Mouse (Mus musculus) c-Kit-negative CD71-positive TER-119-positive erythroid progenitor cells, embryonic 14.5 days (primary cell): ENCODE data around the gene Uvrag.

Experiments
- DNase-seq: peaks from one replicate; pipeline ENCODE4 v3.0.0-alpha.2; 2013; ENCODE audit warnings: low read depth, low spot score

Gene Uvrag

GRCm38 (mm10) chr7:98935757-98936156, 205.2 kb downstream of the Uvrag start:
- DNase-seq, result no peak

GRCm38 (mm10) chr7:98935193-98935592, 205.7 kb downstream of the Uvrag start:
- DNase-seq, result no peak

- DNase-seq, result no peak
These were observed 212.5 kb downstream of the Uvrag start for GRCm38 (mm10) chr7:98928336-98929025.

GRCm38 (mm10) chr7:98926906-98927528, 213.9 kb downstream of the Uvrag start:
- no peak for DNase-seq

GRCm38 (mm10) chr7:98924380-98924869, 216.5 kb downstream of the Uvrag start:
- DNase-seq, result no peak

GRCm38 (mm10) chr7:98922984-98923383, 218.0 kb downstream of the Uvrag start:
- no peak for DNase-seq

- DNase-seq, result no peak
These were observed 223.5 kb downstream of the Uvrag start for GRCm38 (mm10) chr7:98917407-98917806.

GRCm38 (mm10) chr7:98916581-98916980, 224.4 kb downstream of the Uvrag start:
- no peak for DNase-seq

GRCm38 (mm10) chr7:98912953-98913360, 228.0 kb downstream of the Uvrag start:
- DNase-seq, result no peak

- DNase-seq, result no peak
These were observed 229.7 kb downstream of the Uvrag start for GRCm38 (mm10) chr7:98911276-98911675.

- no peak for DNase-seq
These were observed 230.2 kb downstream of the Uvrag start for GRCm38 (mm10) chr7:98910712-98911111.

- no peak for DNase-seq
These were observed 230.8 kb downstream of the Uvrag start for GRCm38 (mm10) chr7:98910164-98910563.

- DNase-seq, result no peak
These were observed 233.5 kb downstream of the Uvrag start for GRCm38 (mm10) chr7:98907476-98907875.

- no peak for DNase-seq
These were observed 236.1 kb downstream of the Uvrag start for GRCm38 (mm10) chr7:98904659-98905362.

- no peak for DNase-seq
These were observed 237.1 kb downstream of the Uvrag start for GRCm38 (mm10) chr7:98903884-98904283.

GRCm38 (mm10) chr7:98901120-98901519, 239.8 kb downstream of the Uvrag start:
- DNase-seq, result no peak

GRCm38 (mm10) chr7:98899815-98900214, 241.1 kb downstream of the Uvrag start:
- no peak for DNase-seq

GRCm38 (mm10) chr7:98897323-98897722, 243.6 kb downstream of the Uvrag start:
- no peak for DNase-seq

GRCm38 (mm10) chr7:98895501-98896095, 245.3 kb downstream of the Uvrag start:
- DNase-seq, result no peak

- no peak for DNase-seq
These were observed 246.2 kb downstream of the Uvrag start for GRCm38 (mm10) chr7:98894768-98895167.

- DNase-seq, result no peak
These were observed 246.6 kb downstream of the Uvrag start for GRCm38 (mm10) chr7:98894305-98894704.

- no peak for DNase-seq
These were observed 247.8 kb downstream of the Uvrag start for GRCm38 (mm10) chr7:98893144-98893543.
